Mouse (Mus musculus) embryo, embryonic 11 days (tissue): ENCODE results near the gene Smndc1.
"Not testable (repeated sequence)": the region's sequence is repeated elsewhere in the genome, so short reads cannot be mapped to it uniquely, and the experiment has no call there.

Source experiments
- DNase-seq: peaks from one replicate; pipeline ENCODE4 v3.0.0-alpha.2; 2015

Gene Smndc1

GRCm38 (mm10) chr19:53412149-53412848 is 21.9 kb upstream of the Smndc1 start:
- DNase-seq, result peak; percentile 64

GRCm38 (mm10) chr19:53409663-53410307 is 19.4 kb upstream of the Smndc1 start:
- DNase-seq, result no peak

GRCm38 (mm10) chr19:53408398-53408797 is 18.0 kb upstream of the Smndc1 start:
- DNase-seq, result no peak

- DNase-seq, result no peak
Observed at GRCm38 (mm10) chr19:53407350-53407749, 17.0 kb upstream of the Smndc1 start.

- no peak for DNase-seq
Observed at GRCm38 (mm10) chr19:53405810-53406209, 15.4 kb upstream of the Smndc1 start.

GRCm38 (mm10) chr19:53404837-53405356 is 14.5 kb upstream of the Smndc1 start:
- DNase-seq, result no peak

GRCm38 (mm10) chr19:53404219-53404836 is 13.9 kb upstream of the Smndc1 start:
- DNase-seq, result no peak

- DNase-seq, result no peak
Observed at GRCm38 (mm10) chr19:53402741-53403432, 12.5 kb upstream of the Smndc1 start.

GRCm38 (mm10) chr19:53400332-53401110 is 10.1 kb upstream of the Smndc1 start:
- no peak for DNase-seq

GRCm38 (mm10) chr19:53399213-53399612 is 8.8 kb upstream of the Smndc1 start:
- no peak for DNase-seq

GRCm38 (mm10) chr19:53397451-53398233 is 7.3 kb upstream of the Smndc1 start:
- DNase-seq, result no peak

GRCm38 (mm10) chr19:53395805-53396204 is 5.4 kb upstream of the Smndc1 start:
- DNase-seq, result not testable (repeated sequence)

GRCm38 (mm10) chr19:53394956-53395355 is 4.6 kb upstream of the Smndc1 start:
- not testable (repeated sequence) for DNase-seq

GRCm38 (mm10) chr19:53394552-53394951 is 4.2 kb upstream of the Smndc1 start:
- DNase-seq, result peak; percentile 76

- DNase-seq, result no peak
Observed at GRCm38 (mm10) chr19:53393646-53394045, 3.3 kb upstream of the Smndc1 start.

GRCm38 (mm10) chr19:53392781-53393343 is 2.5 kb upstream of the Smndc1 start:
- no peak for DNase-seq

- no peak for DNase-seq
Observed at GRCm38 (mm10) chr19:53391787-53392186, 1.4 kb upstream of the Smndc1 start.

- no peak for DNase-seq
Observed at GRCm38 (mm10) chr19:53391386-53391785, 1.0 kb upstream of the Smndc1 start.

- peak; percentile 74 for DNase-seq
Observed at GRCm38 (mm10) chr19:53389851-53390431, 437 bp downstream of the Smndc1 start.

- DNase-seq, result no peak
Observed at GRCm38 (mm10) chr19:53389417-53389816, 961 bp downstream of the Smndc1 start.

- no peak for DNase-seq
Observed at GRCm38 (mm10) chr19:53383336-53383735, 7.0 kb downstream of the Smndc1 start.
